Mouse (Mus musculus) midbrain, embryonic 11.5 days (tissue): ENCODE measurements around the gene Ccdc162. TPM values are rescaled to one million over a fixed set of nuclear protein-coding genes. Genes with fewer than 3 reads are reported as not detected.
"Not testable (repeated sequence)": the region's sequence is repeated elsewhere in the genome, so short reads cannot be mapped to it uniquely, and the experiment has no call there.

Experiments
- ATAC-seq: fragments of 200-750 bp; cut with Nextera tagmentation; 2 replicates; pipeline ENCODE4 v1.8.0; 2017; ENCODE audit warnings: moderate TSS enrichment, moderate library complexity; ENCODE audit not compliant: low FRiP score
- DNase-seq: peaks from one replicate; pipeline ENCODE4 v3.0.0; 2015; ENCODE audit warnings: low spot score; ENCODE audit errors: missing footprints
- H3K27ac ChIP-seq: fragments of 300-500 bp; sonication (generic); 2 replicates; pipeline ENCODE4 v1.5.1; 2014; ENCODE audit warnings: low read depth, low read length
- H3K27me3 ChIP-seq: fragments of 300-500 bp; sonication (generic); 2 replicates; pipeline ENCODE4 v1.6.1; 2014; ENCODE audit warnings: mild to moderate bottlenecking, low read length, moderate library complexity, mixed read lengths; ENCODE audit not compliant: control insufficient read depth, insufficient read depth
- H3K36me3 ChIP-seq: fragments of 300-500 bp; sonication (generic); 2 replicates; pipeline ENCODE4 v1.6.1; 2014; ENCODE audit warnings: mild to moderate bottlenecking, low read length, moderate library complexity, mixed read lengths; ENCODE audit not compliant: control insufficient read depth, insufficient read depth
- H3K4me1 ChIP-seq: fragments of 300-500 bp; sonication (generic); 2 replicates; pipeline ENCODE4 v1.6.1; 2014; ENCODE audit warnings: low read length; ENCODE audit not compliant: control insufficient read depth, insufficient read depth
- H3K4me2 ChIP-seq: fragments of 300-500 bp; sonication (generic); 2 replicates; pipeline ENCODE4 v1.6.1; 2014; ENCODE audit warnings: mild to moderate bottlenecking, moderate library complexity
- H3K4me3 ChIP-seq: fragments of 300-500 bp; sonication (generic); 2 replicates; pipeline ENCODE4 v1.5.1; 2014; ENCODE audit warnings: low read depth, low read length
- H3K9ac ChIP-seq: fragments of 300-500 bp; sonication (generic); 2 replicates; pipeline ENCODE4 v1.6.1; 2014; ENCODE audit warnings: low read length
- H3K9me3 ChIP-seq: fragments of 300-500 bp; sonication (generic); 2 replicates; pipeline ENCODE4 v1.6.1; 2016; ENCODE audit warnings: low read length; ENCODE audit not compliant: control insufficient read depth
- whole genome bisulfite sequencing: fragments of 180-500 bp; shearing (Covaris S2); extraction: QIAGEN DNeasy Blood & Tissue Kit; methylation state at CpG from one replicate; pipeline ENCODE4 v1.1.7; 2014; 5-methylcytosine and 5-hydroxymethylcytosine counted together
- polyA plus RNA-seq: library from polyadenylated mRNA; unstranded; fragments of >200 nt; fragmentation: Nextera tagmentation; extraction: Ambion mirVana; gene quantifications from 2 replicates; pipeline ENCODE4 v1.2.1, GENCODE M21; 2014

The Ccdc162 gene
- polyA plus RNA-seq, 1 experiment from 2014 or later: 0.33 TPM

DNA sequence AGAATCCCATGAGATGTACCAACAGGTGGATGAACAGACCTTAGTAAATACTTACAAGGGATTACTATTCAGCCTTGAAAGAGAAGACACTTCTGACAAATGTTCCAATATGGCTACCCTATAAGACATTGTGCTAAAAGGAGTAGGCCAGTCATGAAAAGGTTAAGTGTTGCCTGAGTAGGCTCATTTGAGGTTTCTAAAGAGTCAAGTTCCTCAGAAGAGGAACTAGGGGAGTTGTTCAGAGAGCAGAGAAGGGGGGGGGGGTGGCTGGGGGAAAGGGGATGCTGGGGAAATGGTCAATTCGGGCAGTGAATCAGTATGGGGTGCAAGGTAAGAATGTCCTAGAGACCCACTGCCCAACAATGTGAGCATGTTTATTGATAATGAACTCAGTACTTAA is 50.9 kb downstream of the Ccdc162 start:
- Histone ChIP-seq H3K4me2 (no peak overlapping the region), H3K4me1 (no peaks in the 10 kb centered on the region), H3K9ac (no peak overlapping the region), H3K27ac (no peak overlapping the region), H3K27me3 (no peaks in the 10 kb centered on the region), H3K36me3 (no peaks in the 10 kb centered on the region), H3K4me3 (no peak overlapping the region), H3K9me3 (no peaks in the 10 kb centered on the region)
- no peak for ATAC-seq
- WGBS: 81% methylated on average over 1 of the region's 1 CpGs
- no peak for DNase-seq

DNA sequence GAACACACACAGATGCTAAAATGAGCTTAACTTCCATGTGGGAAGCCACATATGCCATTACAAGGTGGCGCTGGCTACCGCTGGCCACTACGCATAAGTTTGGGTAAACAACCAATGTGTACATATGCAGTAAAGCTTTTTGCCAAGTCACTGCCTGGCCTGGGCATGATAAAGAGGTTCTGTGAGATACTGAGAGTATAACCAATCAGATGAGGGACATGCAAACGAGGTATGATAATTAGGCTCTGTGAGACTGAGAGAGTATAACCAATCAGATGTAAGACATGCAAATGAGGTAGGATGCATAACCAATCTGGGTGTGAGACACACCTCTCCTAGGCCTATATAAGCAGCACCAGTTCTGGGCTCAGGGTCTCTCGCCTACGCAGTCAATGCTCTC is 56.8 kb downstream of the Ccdc162 start:
- not testable (repeated sequence) for H3K9me3 ChIP-seq, H3K4me1 ChIP-seq, DNase-seq, H3K27ac ChIP-seq, H3K27me3 ChIP-seq, ATAC-seq, H3K36me3 ChIP-seq, H3K9ac ChIP-seq, H3K4me3 ChIP-seq, H3K4me2 ChIP-seq
- 88% methylated on average over 6 of the region's 6 CpGs for WGBS

DNA sequence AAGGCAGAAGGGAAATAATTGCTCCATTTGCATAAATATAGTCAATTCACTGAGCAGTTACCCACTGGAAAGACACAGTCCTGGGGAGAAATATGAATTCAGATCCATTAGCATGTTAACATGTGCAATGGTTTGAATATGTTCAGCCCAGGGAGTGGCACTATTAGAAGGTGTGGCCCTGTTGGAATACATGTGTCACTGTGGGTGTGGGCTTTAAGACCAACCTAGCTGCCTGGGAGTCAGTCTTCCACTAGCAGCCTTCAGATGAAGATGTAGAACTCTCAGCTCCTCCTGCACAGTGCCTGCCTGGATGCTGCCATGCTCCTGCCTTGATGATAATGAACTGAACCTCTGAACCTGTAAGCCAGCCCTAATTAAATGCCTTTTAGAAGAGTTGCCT is 60.8 kb downstream of the Ccdc162 start:
- ATAC-seq, H3K4me1 ChIP-seq, H3K27ac ChIP-seq, H3K4me2 ChIP-seq, H3K9me3 ChIP-seq, H3K9ac ChIP-seq, H3K4me3 ChIP-seq, H3K27me3 ChIP-seq, H3K36me3 ChIP-seq, DNase-seq: not testable (repeated sequence)

DNA sequence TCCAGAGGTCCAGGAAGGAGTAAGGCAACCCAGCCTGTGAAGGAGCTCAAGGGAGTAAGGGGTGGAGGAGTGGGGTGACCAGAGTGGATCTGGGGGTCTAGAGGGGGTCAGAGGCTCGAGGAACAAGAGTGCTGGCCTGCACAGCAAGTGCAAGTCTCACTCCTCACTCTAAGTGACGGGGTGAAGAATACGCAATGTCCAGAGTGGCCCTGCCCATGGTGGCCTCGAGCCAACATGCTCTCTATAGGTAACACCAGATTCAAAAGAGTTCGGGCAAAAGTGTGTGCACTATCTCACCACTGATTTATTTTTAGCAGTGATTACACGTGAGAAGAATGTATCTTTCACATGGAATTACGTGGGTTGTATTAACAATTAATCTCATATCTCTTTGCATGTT is 63.4 kb downstream of the Ccdc162 start:
- H3K27ac ChIP-seq: no peak overlapping the region
- H3K4me2 ChIP-seq: no peak overlapping the region
- WGBS: 89% methylated on average over 7 of the region's 7 CpGs
- H3K9ac ChIP-seq: no peak overlapping the region
- no peaks in the 10 kb centered on the region for H3K9me3 ChIP-seq
- H3K36me3 ChIP-seq: no peaks in the 10 kb centered on the region
- no peaks in the 10 kb centered on the region for H3K27me3 ChIP-seq
- 0 out of 2 replicates have a peak, but pooled peaks cover 3% of the 10 kb centered on the region for H3K4me1 ChIP-seq
- DNase-seq (no peak), ATAC-seq (no peak)
- H3K4me3 ChIP-seq: no peak overlapping the region

DNA sequence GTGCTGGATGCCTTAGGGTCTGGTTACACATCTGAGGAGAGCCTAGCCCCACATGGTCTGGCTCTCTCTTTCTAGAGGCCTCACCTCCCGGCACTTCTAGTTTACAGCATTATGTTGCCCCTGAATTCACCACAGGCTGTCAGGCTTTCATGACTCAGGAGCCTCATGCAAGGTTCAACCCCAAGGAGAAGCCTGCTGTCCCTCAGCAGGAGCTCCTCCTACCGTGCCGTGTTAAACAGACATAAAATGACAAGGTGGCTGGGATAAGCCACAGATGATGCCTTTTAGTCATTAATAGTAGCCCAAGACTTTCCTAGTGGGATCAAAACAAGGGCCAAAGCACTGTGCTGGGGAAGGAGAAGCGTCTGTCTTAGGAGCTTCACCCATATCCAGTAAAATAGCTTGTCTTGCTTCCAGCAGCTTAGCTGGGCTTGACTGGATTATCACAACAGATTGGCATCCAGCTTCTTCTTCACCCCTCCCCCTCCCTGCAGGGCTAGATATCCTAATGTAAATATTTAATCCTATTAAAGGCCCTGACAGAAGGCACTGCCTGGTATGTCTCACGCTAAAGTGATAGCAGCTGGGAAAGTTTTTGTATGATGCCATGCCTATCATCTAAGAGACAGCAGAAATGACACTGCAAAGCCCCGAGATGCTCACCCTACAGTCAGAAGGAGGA is 64.2 kb downstream of the Ccdc162 start:
- Histone ChIP-seq H3K27me3 (no peaks in the 10 kb centered on the region), H3K27ac (no peak overlapping the region), H3K4me2 (no peak overlapping the region), H3K36me3 (no peaks in the 10 kb centered on the region), H3K4me1 (0 out of 2 replicates have a peak, but pooled peaks cover 3% of the 10 kb centered on the region), H3K9ac (no peak overlapping the region; the same call in 1 of the 2 replicates), H3K4me3 (no peak overlapping the region), H3K9me3 (no peaks in the 10 kb centered on the region)
- no peak for ATAC-seq
- 33% methylated on average over 6 of the region's 6 CpGs for WGBS
- DNase-seq: peak; percentile 86

DNA sequence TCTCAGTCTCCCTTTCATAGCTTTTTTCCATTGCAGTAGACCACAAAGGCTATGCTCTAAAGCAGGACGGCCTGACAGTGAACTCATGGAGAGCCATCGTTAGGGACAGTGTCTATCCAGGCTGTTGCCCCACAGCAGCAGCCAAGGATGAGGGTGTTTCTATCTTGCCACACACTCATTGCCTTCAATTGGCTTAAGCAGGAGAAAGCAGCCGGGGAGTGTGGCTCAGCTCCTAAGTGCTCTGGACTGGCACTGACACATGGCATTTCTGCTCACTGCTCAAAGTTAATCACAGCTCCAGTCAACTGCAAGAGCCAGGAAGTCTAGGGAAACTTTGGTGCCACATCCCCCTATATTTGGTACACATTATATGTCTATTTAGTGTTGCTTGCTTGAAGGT is 64.9 kb downstream of the Ccdc162 start:
- Histone ChIP-seq H3K4me3 (no peak overlapping the region), H3K4me1 (0 out of 2 replicates have a peak, but pooled peaks cover 3% of the 10 kb centered on the region), H3K36me3 (no peaks in the 10 kb centered on the region), H3K27me3 (no peaks in the 10 kb centered on the region), H3K9me3 (no peaks in the 10 kb centered on the region), H3K9ac (no peak overlapping the region), H3K27ac (no peak overlapping the region), H3K4me2 (no peak overlapping the region)
- WGBS: 86% methylated on average over 3 of the region's 3 CpGs
- DNase-seq (no peak), ATAC-seq (no peak)

DNA sequence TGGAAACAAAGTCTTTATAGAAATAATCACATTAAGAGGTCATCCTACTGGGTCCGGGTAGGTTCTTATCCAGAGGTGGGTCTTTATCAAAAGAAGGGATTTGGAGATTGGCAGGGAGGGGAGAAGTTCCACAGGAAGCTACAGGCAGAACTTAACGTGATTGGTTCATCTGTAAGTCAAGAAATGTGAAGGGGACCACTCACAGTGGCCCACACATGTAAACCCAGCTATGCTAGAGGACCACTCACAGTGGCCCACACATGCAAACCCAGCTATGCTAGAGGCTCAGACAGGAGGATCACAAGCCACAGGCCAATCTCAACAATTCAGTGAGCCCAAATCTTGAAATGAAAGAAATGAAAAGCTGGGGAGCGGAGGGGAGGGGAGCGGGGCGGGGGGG is 67.2 kb downstream of the Ccdc162 start:
- 90% methylated on average over 3 of the region's 5 CpGs for WGBS
- no peak for DNase-seq
- no peak overlapping the region for H3K4me2 ChIP-seq
- H3K9me3 ChIP-seq: no peaks in the 10 kb centered on the region
- no peak overlapping the region for H3K27ac ChIP-seq
- no peak for ATAC-seq
- H3K4me1 ChIP-seq: 0 out of 2 replicates have a peak, but pooled peaks cover 3% of the 10 kb centered on the region
- H3K4me3 ChIP-seq: no peak overlapping the region
- H3K27me3 ChIP-seq: no peaks in the 10 kb centered on the region
- no peak overlapping the region for H3K9ac ChIP-seq
- H3K36me3 ChIP-seq: no peaks in the 10 kb centered on the region

DNA sequence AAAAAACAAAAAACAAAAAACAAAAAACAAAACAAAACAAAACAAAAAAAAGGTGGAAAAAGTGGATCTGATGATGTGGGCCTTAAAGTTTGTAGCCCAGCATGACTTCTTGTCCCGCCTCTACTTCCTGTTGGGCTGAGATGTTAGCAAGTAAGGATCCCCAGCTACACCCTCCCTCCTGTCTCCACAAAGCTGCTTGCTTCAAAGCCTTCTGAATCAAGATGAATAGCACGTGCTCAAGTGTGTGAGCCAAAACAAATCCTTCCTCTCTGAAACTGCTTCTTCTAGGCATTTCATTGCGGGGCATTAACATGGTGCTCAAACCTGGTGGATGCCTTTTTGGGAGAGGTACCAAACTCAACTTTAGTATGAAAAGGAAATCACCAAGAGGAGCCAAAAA is 77.7 kb downstream of the Ccdc162 start:
- ATAC-seq (no peak), DNase-seq (no peak)
- Histone ChIP-seq H3K4me2 (no peak overlapping the region), H3K4me3 (no peak overlapping the region), H3K36me3 (no peaks in the 10 kb centered on the region), H3K9ac (no peak overlapping the region), H3K4me1 (no peaks in the 10 kb centered on the region), H3K27ac (no peak overlapping the region), H3K27me3 (no peaks in the 10 kb centered on the region), H3K9me3 (no peaks in the 10 kb centered on the region)
- 73% methylated on average over 3 of the region's 3 CpGs for WGBS

DNA sequence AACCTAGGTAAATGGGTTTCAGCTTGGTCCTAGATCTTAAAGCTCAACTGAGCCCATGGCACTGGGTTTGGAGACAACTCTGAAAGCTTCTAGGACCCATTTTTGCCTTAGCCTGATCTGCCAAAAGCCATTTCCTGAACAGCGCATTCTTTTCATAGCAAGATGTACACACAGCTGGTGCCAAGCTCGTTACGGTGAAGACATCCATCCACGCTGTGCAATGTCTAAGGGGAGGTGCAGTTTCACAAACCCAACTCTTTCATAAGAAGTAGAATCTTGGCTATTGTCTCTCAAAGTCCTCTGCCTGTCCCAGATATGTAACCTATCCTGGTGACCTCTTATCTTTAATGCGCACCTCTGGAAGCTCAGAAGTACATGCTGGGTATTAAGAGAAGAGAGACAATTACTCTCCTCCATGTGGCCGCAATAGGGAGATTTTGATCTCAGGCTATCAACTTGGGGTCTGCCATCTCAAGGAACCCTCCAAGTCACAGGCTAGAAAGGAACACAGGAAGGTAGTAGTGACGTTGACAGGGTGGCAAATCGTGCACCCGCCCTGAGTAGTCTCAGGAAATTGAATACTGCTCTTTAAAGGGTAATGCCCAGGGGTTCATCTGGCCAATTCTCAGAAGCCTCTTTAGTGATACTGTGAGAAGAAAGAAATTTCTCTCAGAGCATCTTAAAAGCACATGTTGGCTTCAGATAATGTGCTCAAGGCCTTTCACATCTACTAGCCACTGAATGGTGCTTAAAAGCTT is 81.0 kb downstream of the Ccdc162 start:
- 87% methylated on average over 9 of the region's 9 CpGs for WGBS
- H3K4me2 ChIP-seq: no peak overlapping the region
- H3K4me3 ChIP-seq: no peak overlapping the region
- H3K27me3 ChIP-seq: no peaks in the 10 kb centered on the region
- DNase-seq (no peak), ATAC-seq (no peak)
- no peaks in the 10 kb centered on the region for H3K9me3 ChIP-seq
- no peaks in the 10 kb centered on the region for H3K4me1 ChIP-seq
- no peak overlapping the region for H3K9ac ChIP-seq
- no peak overlapping the region for H3K27ac ChIP-seq
- no peaks in the 10 kb centered on the region for H3K36me3 ChIP-seq
